Mouse (Mus musculus): ENCODE data around the gene Nlrp1a.

Gene Nlrp1a

GRCm38 (mm10) chr11:71144661-71145060 lies at the start of gene Nlrp1a:
Gene Nlrp1a (minus strand): TSS chr11:71144704.
- DNase-seq, result peak; percentile 10

GRCm38 (mm10) chr11:71169633-71170032 lies 25.1 kb upstream of the Nlrp1a start:
- DNase-seq, result no peak

- DNase-seq, result no peak
These were observed 19.6 kb upstream of the Nlrp1a start for GRCm38 (mm10) chr11:71164139-71164538.

GRCm38 (mm10) chr11:71159439-71160136 lies 15.1 kb upstream of the Nlrp1a start:
- no peak for DNase-seq

GRCm38 (mm10) chr11:71155272-71155671 lies 10.8 kb upstream of the Nlrp1a start:
- DNase-seq, result no peak

- no peak for DNase-seq
These were observed 2.5 kb downstream of the Nlrp1a start for GRCm38 (mm10) chr11:71142031-71142430.

- DNase-seq, result no peak
These were observed 37.4 kb downstream of the Nlrp1a start for GRCm38 (mm10) chr11:71107128-71107527.

GRCm38 (mm10) chr11:71106261-71107021 lies 38.1 kb downstream of the Nlrp1a start:
- no peak for DNase-seq

GRCm38 (mm10) chr11:71103931-71104330 lies 40.6 kb downstream of the Nlrp1a start:
- no peak for DNase-seq

- no peak for DNase-seq
These were observed 68.2 kb downstream of the Nlrp1a start for GRCm38 (mm10) chr11:71076342-71076741.

GRCm38 (mm10) chr11:71052554-71052953 lies 92.0 kb downstream of the Nlrp1a start:
- no peak for DNase-seq

Measured in liver (tissue).